Mouse (Mus musculus): ENCODE measurements around the gene Frg2f1.

Gene Frg2f1

DNA sequence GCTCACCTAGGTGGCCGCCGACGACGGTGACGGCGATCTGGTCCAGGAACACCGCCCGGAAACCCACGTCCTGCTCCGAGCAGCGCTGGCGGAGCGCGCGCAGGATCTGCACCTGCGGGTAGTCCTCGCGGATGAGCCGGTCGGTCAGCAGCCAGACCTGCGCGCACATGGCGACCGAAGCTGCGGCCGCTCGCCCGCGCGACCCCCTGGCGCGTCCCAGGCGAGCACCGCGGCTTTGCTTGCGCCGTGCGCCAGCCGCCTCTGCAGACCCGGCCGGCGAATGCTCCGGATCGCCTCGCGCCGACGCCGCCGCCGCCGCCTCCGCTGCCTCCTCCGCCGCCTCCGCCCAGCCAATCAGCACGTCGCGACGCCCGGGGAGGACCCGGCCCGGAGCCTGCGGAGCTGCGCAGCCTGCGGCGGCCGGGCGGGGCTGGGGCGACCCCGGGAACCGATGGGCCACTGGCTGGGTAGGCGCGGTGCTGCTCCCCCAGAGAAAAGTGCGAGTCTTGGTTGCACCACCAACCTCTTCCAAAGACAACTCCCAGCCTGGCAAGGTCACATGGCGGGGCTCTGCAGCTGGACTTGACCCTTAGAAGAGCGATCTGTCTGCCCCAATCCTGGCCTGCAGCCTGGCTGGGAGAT is 46.9 kb downstream of the Frg2f1 start, which contains the start of gene Rimkla:
Rimkla (minus strand) TSS at position 338 of the 642 bp plus-strand sequence.
- DNase-seq: peak; percentile 82

DNA sequence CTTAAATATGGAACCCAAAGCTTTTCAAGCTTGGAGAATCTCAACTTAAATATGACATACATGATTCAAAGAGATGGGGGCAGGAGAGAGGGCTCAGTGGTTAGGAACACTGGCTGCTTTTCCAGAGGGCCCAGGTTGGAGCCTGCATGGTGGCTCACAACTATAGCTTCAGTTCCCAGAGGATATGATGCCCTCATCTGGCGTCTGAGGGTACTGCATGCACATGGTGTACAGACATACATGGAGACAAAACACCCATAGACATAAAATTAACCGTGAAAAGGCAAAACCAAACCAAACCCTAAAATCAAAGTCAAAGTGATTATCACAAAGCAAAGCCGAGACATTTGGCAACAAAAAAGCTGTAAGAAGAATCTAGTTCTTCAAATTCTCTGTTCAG is 48.5 kb downstream of the Frg2f1 start:
- peak; percentile 47 for DNase-seq

DNA sequence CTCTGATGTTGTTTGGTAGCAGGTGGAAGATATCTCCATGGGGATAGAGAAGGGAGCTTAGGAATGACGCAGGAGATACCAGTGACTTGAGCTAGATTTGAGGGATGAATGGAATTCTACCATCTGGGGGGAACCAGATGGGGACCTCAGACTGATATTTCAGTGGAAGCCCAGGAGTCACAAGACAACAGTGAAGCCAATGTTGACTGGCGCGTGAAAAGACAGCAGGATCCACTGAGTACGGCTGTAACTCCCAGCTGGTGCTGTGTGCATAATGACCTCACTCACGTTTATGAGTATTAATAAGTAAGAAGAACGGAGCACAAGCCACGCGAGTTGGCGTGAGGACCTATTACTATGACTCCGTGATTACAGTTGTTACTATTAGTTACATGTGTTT is 49.7 kb downstream of the Frg2f1 start:
- DNase-seq: no peak

DNA sequence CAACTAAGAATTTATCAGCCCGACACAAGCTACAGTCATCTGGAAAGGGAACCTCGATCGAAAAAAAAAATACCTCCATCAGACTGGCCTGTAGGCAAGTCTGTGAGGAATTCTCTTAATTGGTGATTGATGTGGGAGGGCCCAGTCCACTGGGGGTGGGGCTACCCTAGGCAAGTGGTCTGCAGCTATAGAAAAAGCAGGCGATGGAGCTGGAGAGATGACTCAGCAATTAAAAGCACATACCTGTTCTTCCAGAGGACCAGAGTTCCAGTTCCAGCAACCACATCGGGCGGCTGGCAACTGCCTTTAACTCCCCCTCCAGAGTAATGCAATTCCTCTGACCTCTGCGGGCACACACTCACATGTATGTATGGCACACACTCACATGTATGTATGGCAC is 54.4 kb downstream of the Frg2f1 start:
- DNase-seq: no peak

DNA sequence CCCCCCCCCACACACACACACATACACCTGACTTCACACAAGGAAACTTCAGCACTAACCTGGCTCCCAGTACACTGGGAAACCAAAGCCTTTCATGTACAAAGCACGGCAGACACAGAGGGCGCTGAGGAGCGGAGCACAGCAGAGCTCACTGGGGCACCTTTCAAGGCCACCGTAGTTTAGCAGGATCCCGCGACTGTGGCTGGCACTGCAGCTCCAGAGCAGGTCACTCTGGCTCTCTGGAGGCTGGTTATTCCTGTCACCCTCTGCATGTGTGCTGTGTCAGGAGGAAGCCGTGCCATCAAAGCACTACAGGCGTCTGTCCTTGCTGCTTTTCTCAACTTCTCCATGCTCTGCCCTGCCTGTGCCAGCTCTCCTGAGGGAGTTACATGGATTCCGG is 56.3 kb downstream of the Frg2f1 start:
- peak; percentile 36 for DNase-seq
